Mouse (Mus musculus): Measurements from ENCODE around the gene Mon2.
A peak's percentile ranks its signal among the peaks of the same experiment; 100 is the strongest.

Mon2 gene

GRCm38 (mm10) chr10:123076245-123077023 is at the start of gene Mon2:
Gene Mon2, minus strand, starts transcription at chr10:123076505.
- peak; percentile 95 for DNase-seq (ENCODE audit: low spot score in 2 of 2)

GRCm38 (mm10) chr10:123120666-123121392 is 44.5 kb upstream of the Mon2 start:
- DNase-seq (ENCODE audit: low spot score in 2 of 2): no peak

- DNase-seq (ENCODE audit: low spot score in 2 of 2): no peak
Observed at GRCm38 (mm10) chr10:123116861-123117260, 40.6 kb upstream of the Mon2 start.

- no peak for DNase-seq (ENCODE audit: low spot score in 2 of 2)
Observed at GRCm38 (mm10) chr10:123113466-123113865, 37.2 kb upstream of the Mon2 start.

GRCm38 (mm10) chr10:123112787-123113168 is 36.5 kb upstream of the Mon2 start:
- DNase-seq (ENCODE audit: low spot score in 2 of 2): no peak

- DNase-seq (ENCODE audit: low spot score in 2 of 2): no peak
Observed at GRCm38 (mm10) chr10:123112056-123112786, 35.9 kb upstream of the Mon2 start.

GRCm38 (mm10) chr10:123110548-123110947 is 34.2 kb upstream of the Mon2 start:
- no peak for DNase-seq (ENCODE audit: low spot score in 2 of 2)

- DNase-seq (ENCODE audit: low spot score in 2 of 2): no peak
Observed at GRCm38 (mm10) chr10:123108527-123108926, 32.2 kb upstream of the Mon2 start.

- DNase-seq (ENCODE audit: low spot score in 2 of 2): no peak
Observed at GRCm38 (mm10) chr10:123108121-123108520, 31.8 kb upstream of the Mon2 start.

- no peak for DNase-seq (ENCODE audit: low spot score in 2 of 2)
Observed at GRCm38 (mm10) chr10:123101303-123101702, 25.0 kb upstream of the Mon2 start.

GRCm38 (mm10) chr10:123100584-123100983 is 24.3 kb upstream of the Mon2 start:
- DNase-seq (ENCODE audit: low spot score in 2 of 2): no peak

- no peak for DNase-seq (ENCODE audit: low spot score in 2 of 2)
Observed at GRCm38 (mm10) chr10:123094504-123094903, 18.2 kb upstream of the Mon2 start.

- no peak for DNase-seq (ENCODE audit: low spot score in 2 of 2)
Observed at GRCm38 (mm10) chr10:123092577-123092976, 16.3 kb upstream of the Mon2 start.

- DNase-seq (ENCODE audit: low spot score in 2 of 2): no peak
Observed at GRCm38 (mm10) chr10:123091737-123092136, 15.4 kb upstream of the Mon2 start.

- DNase-seq (ENCODE audit: low spot score in 2 of 2): no peak
Observed at GRCm38 (mm10) chr10:123089425-123089930, 13.2 kb upstream of the Mon2 start.

GRCm38 (mm10) chr10:123086847-123087246 is 10.5 kb upstream of the Mon2 start:
- DNase-seq (ENCODE audit: low spot score in 2 of 2): no peak

GRCm38 (mm10) chr10:123084900-123085641 is 8.8 kb upstream of the Mon2 start:
- DNase-seq (ENCODE audit: low spot score in 2 of 2): peak; percentile 33 to 52

GRCm38 (mm10) chr10:123084307-123084706 is 8.0 kb upstream of the Mon2 start:
- no peak for DNase-seq (ENCODE audit: low spot score in 2 of 2)

GRCm38 (mm10) chr10:123075751-123076242 is 508 bp downstream of the Mon2 start:
- DNase-seq (ENCODE audit: low spot score in 2 of 2): no peak

- DNase-seq (ENCODE audit: low spot score in 2 of 2): peak; percentile 16 to 43
Observed at GRCm38 (mm10) chr10:123071997-123072396, 4.3 kb downstream of the Mon2 start.

- DNase-seq (ENCODE audit: low spot score in 2 of 2): no peak
Observed at GRCm38 (mm10) chr10:123063021-123063420, 13.3 kb downstream of the Mon2 start.

Data from heart, adult 9 months (tissue).